Mouse (Mus musculus): ENCODE measurements around the gene Khdc4. TPM values are rescaled to one million over a fixed set of nuclear protein-coding genes. Genes with fewer than 3 reads are reported as not detected.
"Not testable (repeated sequence)": the region's sequence is repeated elsewhere in the genome, so short reads cannot be mapped to it uniquely, and the experiment has no call there.

The Khdc4 gene
- polyA plus RNA-seq, 1 experiment from 2014 or later = 75.2 TPM

DNA sequence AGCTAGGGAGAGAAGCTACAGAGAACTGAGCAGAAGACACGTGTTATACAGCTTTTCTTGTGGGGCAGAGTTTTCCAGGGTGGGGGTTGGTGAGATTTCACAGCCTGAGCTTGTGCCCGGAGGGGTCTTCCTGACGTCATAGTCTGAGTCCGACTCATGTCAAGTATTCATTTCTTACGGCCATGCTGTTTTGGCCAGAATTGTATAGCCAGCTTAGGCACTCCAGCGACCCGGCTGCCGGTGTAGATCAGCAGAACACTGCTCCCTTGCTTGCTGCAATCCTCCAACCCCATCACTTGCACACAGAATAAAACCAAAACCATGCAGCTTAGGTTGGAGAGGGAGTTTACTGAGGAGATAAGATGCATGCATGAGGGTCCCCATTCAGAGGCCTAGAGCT, 30.0 kb upstream of the Khdc4 start:
- DNase-seq (ENCODE audit: low spot score) = no peak

GRCm38 (mm10) chr3:88658441-88659127, 27.0 kb upstream of the Khdc4 start:
- no peak for DNase-seq (ENCODE audit: low spot score)

GRCm38 (mm10) chr3:88659798-88660197, 25.8 kb upstream of the Khdc4 start:
- no peak for DNase-seq (ENCODE audit: low spot score)

DNA sequence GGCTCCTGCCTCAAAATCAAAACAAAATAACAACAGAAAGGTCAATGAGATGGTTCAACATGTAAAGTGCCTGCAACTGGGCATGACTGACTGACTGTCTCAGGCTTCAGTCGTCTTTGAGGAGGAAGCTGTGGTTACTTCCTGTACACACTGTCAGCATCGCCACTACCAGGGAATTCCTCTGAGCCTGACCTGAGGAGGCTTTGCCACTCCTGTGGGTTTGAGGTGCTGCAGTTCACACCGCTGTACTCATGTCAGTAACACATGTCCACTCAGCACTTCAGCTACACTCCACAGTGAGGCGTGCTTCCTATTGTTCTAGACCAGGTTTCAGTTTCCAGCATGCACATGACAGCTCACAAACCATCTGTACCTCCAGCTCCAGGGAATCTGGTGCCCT, 21.5 kb upstream of the Khdc4 start:
- DNase-seq (ENCODE audit: low spot score) = peak; percentile 26

GRCm38 (mm10) chr3:88677399-88677798, 8.2 kb upstream of the Khdc4 start:
- peak; percentile 77 for DNase-seq (ENCODE audit: low spot score)

GRCm38 (mm10) chr3:88683814-88684213, 1.8 kb upstream of the Khdc4 start:
- no peak for DNase-seq (ENCODE audit: low spot score)

DNA sequence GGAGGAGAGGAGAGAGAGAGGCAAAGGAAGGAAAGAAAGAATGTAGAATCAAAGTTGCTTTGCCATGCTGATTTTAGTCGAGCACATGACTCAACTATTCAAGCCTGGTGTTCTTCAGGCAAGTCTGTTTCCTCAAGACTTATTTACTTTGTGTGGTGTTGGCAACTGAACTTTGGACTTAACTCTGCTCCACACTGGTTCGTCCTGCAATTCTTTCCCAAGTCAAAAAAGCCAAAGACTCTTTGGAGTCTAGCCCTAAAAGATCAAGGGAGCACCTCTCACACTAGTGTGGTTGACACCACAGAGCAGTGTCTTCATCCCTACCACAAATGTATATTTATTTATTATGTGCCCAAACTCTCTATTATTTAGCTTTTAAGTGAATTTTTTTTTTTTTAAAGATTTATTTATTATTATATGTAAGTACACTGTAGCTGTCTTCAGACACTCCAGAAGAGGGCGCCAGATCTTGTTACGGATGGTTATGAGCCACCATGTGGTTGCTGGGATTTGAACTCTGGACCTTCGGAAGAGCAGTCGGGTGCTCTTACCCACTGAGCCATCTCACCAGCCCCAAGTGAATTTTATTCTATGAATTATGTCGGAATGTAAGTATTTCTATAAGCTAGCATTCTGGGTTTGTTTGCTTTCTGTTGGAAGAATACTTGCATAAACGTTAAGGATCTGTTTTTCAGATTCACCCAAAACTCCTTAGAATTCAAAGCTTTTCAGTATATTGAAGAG, 1.2 kb upstream of the Khdc4 start:
- DNase-seq (ENCODE audit: low spot score) = no peak

- DNase-seq (ENCODE audit: low spot score) = peak; percentile 44
These were observed 402 bp downstream of the Khdc4 start for GRCm38 (mm10) chr3:88685958-88686451.

DNA sequence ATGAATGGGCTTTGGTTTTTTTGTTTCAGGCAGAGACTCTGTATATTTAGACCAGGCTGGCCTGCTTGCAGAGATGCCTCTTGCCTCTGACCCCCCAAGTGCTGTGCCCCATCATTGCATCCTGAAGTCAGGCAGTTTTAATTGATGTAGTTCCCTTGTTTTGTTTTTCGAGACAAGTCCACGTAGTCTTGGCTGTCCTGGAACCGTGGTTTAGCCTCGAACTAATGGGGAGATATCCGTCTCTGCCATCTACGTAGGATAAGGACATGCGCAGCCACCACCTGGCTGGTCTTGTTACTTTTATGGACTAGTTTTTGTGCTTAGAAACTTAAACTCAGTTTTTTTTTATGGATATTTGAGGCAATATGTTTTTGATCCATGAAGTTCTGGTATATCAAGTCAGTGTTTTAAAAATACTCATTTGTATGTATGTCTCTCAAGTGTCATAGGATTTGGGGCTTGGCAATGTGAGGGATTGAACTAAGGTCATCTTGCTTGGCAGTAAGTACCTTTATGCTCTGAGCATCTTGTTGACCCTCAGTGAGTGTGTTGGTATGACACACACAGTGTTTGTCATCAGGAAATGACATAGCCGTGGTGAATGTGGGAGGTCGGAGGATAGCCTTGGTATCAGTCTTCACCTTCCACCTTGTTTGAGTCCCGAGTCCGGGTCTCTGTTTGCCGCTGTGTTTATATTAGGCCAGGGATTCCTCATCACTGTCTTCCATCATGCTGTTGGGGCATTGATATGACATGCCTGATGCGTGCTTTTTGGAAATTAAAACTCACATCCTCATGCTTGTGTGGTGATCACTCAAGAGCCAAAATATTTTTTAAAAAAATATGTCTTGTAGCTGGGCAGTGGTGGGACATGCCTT, 1.4 kb downstream of the Khdc4 start:
- no peak for DNase-seq (ENCODE audit: low spot score)

DNA sequence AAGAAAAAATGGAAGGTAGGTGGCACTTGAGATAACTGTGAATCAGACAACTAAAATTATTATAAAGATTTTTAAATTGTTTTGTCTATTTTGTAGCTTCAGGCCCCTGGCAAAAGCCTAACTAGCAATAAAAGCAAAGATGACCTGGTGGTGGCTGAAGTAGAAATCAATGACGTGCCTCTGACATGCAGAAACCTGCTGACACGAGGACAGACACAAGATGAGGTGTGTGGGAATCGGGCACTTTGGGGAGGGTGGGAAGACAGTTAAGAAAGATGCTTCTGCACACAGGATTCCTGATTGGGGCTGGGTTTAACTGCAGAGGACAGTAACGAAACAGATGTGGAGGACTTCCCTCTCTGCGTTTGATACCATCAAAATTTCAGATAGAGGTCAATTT, 3.5 kb downstream of the Khdc4 start:
- no peak for DNase-seq (ENCODE audit: low spot score)

DNA sequence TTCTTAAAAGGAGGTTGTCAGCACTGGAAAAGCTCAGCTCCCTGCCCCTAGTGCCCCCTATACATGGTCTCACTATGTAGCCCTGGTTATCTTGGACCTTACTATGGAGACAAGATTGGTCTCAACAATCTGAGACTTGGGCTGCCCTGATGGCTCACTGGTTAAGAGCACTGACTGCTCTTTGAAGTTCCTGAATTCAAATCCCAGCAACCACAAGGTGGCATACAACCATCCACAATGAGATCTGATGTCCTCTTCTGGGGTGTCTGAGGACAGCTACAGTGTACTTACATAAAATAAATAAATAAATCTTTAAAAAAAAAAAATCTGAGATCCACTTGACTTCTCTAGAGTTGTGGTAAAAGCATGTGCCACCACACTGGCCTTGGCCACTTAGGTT, 9.9 kb downstream of the Khdc4 start:
- DNase-seq (ENCODE audit: low spot score) = no peak

- no peak for DNase-seq (ENCODE audit: low spot score)
These were observed 12.4 kb downstream of the Khdc4 start for GRCm38 (mm10) chr3:88698051-88698450.

GRCm38 (mm10) chr3:88698834-88699233, 13.2 kb downstream of the Khdc4 start:
- DNase-seq (ENCODE audit: low spot score) = no peak

DNA sequence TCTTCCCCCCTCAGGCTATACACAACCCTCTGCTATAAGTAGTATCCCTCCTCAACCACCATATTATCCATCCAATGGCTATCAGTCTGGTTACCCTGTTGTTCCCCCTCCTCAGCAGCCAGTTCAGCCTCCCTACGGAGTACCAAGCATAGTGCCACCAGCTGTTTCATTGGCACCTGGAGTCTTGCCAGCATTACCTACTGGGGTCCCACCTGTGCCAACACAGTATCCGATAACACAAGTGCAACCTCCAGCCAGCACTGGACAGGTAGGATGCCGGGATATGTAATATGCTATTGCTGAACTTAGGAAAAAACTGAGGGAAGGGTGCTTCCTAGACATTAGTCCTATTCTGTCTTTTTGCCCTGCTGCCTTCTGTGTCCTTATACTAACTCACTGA, 14.6 kb downstream of the Khdc4 start:
- DNase-seq (ENCODE audit: low spot score) = no peak

- DNase-seq (ENCODE audit: low spot score) = no peak
These were observed 15.6 kb downstream of the Khdc4 start for GRCm38 (mm10) chr3:88701222-88701621.

- DNase-seq (ENCODE audit: low spot score) = no peak
These were observed 28.1 kb downstream of the Khdc4 start for GRCm38 (mm10) chr3:88713709-88714108.

GRCm38 (mm10) chr3:88714725-88715124, 29.1 kb downstream of the Khdc4 start:
- no peak for DNase-seq (ENCODE audit: low spot score)

- DNase-seq (ENCODE audit: low spot score) = not testable (repeated sequence)
These were observed 30.1 kb downstream of the Khdc4 start for GRCm38 (mm10) chr3:88715716-88716115.

- peak; percentile 91 for DNase-seq (ENCODE audit: low spot score)
These were observed 31.0 kb downstream of the Khdc4 start, which contains the start of gene Rit1 for GRCm38 (mm10) chr3:88716399-88717197. TSS of gene Rit1 (plus strand) at chr3:88716838.

GRCm38 (mm10) chr3:88717198-88717798, 31.7 kb downstream of the Khdc4 start:
- DNase-seq (ENCODE audit: low spot score) = peak; percentile 10

Data from thymus, postnatal 0 days (tissue).